Mouse (Mus musculus): ENCODE data around the gene Chpf2.

- TF ChIP-seq POLR2A (IDR thresholded peaks at IDR 0.05; ENCODE audit: insufficient read depth, low read depth, low read length) (no peak), CTCF (IDR thresholded peaks at IDR 0.05; ENCODE audit: insufficient read depth, low read depth, low read length) (no peak)
Observed at GRCm38 (mm10) chr5:24541144-24541569, 45.4 kb upstream of the Chpf2 start.

Measured in olfactory bulb, adult 2 months (tissue).